Mouse (Mus musculus): ENCODE data around the gene Hmgb1.
A peak's percentile ranks its signal among the peaks of the same experiment; 100 is the strongest.

Hmgb1 gene

DNA sequence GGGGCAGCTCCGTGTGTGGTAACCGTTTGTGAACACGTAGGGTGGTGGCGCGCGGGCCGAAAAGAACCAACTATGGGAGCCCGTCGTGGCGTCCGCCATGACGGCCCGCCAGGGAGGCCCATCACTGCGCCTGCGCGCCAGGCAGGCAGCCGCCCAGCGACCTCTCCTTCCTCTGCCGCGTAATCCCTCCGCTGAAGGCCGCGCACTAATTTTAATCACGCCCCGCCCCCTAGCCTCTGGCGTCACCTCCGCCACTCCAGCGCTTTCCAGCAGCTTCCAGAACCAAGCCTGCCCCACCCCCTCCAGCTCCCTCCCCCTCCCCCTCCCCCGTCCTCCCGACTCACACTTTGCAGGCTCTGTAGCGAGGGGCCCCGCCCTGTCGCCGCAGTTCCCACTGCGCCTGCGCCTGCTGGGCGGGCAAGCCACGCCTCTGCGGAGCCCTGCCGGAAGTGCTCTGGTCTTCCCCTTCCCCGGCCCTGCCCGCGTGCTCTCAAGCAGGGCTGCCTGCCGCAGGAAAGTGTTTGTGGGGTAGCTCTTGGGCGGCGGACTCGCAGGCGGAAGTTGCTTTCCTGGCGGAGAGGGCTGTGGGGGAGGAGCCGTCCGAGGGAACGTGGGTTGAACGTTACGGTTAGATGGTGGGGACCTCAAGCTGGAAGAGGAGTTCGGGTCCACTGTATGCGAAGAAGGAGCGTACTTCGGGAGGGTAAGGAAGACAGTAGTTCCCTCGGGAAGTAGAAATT is at the start of gene Hmgb1, which contains the start of gene Uspl1:
Hmgb1 (minus strand) TSS at position 386 of the 740 bp plus-strand sequence.
Uspl1 (plus strand) TSS at position 247 of the 740 bp plus-strand sequence.
- peak; percentile 99 for DNase-seq (ENCODE audit: low spot score)

DNA sequence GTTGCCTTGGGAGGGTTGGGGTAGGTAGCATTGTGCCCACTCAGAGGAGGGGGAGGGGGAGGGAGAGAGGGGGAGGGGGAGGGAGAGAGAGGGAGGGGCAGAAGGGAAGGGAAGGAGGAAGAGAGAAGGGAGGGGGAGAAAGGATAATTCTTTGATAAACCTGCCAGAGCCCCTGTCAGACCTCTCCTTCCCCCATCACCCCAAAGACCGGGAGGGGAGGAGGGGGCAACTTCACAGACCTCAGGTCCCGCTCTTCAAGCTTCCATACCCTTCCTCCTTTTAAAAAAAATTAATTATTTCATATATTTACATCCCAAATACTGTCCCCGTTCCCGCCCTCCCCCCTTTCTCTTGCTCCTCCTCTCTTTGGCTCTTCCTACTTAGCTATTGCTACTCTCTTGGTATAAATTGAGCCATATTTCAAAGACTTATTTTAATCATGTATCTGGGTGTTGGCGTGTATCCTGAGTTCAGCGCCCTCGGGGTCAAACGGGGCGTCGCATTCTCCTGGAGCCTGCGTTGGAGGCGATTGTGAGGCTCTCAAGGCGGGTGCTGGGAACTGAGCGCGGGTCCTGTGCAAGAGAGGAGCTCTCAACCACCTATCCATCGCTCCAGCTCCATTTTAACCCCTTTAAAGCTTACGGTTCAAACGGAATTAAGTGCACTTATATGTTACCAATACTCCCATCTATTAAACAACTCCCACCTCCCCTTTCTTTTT is 45.5 kb upstream of the Hmgb1 start:
- DNase-seq (ENCODE audit: low spot score), result no peak

DNA sequence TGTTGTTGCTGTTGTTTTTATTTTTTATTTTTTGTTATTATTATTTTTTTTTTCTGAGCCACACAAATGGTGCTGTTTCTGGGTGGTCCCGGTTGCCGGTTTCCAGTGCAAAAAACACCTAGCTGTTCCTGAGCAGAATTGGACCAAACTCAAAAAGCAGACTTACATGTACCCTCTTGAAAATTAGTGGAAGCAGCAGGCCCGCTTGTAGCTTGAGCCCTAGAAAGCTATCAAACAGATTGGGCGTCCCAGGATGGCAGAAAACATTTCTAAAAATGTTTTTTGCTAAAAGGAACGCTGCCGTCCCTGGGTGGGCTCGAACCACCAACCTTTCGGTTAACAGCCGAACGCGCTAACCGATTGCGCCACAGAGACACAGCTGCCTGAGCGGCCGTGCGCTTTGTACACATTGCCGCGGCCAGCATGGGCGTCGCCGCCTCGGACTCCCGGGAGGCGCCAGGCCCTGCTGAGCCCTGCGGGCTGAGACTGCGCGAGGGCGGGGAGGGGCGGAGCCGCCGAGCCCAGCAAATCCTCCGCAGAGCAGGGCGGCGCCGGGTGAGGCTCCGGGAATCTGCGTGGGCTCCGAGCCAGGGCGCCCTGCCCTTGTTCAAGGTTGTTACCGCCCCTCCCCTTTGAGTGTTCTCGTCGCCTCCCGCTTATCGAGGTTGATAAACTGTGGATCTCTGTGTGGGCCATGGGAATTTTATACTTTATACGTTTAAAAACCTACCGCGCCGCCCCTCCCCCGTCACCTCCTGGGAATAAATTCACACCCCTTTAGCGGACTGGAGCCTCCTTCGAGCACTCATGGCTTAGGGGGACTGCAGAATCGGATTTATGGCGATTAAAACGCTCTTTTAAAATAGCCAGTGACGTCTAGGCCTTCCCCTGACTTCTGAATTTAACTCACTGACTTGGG is 44.7 kb upstream of the Hmgb1 start:
- DNase-seq (ENCODE audit: low spot score), result peak; percentile 99

- DNase-seq (ENCODE audit: low spot score), result no peak
Measured at GRCm38 (mm10) chr5:149224666-149225065, 40.4 kb upstream of the Hmgb1 start.

GRCm38 (mm10) chr5:149221355-149221754 is 37.1 kb upstream of the Hmgb1 start:
- no peak for DNase-seq (ENCODE audit: low spot score)

GRCm38 (mm10) chr5:149219493-149219892 is 35.2 kb upstream of the Hmgb1 start:
- no peak for DNase-seq (ENCODE audit: low spot score)

GRCm38 (mm10) chr5:149217524-149218357 is 33.5 kb upstream of the Hmgb1 start:
- no peak for DNase-seq (ENCODE audit: low spot score)

- no peak for DNase-seq (ENCODE audit: low spot score)
Measured at GRCm38 (mm10) chr5:149215540-149215939, 31.3 kb upstream of the Hmgb1 start.

- no peak for DNase-seq (ENCODE audit: low spot score)
Measured at GRCm38 (mm10) chr5:149212806-149213205, 28.5 kb upstream of the Hmgb1 start.

GRCm38 (mm10) chr5:149211041-149211440 is 26.8 kb upstream of the Hmgb1 start:
- DNase-seq (ENCODE audit: low spot score), result no peak

DNA sequence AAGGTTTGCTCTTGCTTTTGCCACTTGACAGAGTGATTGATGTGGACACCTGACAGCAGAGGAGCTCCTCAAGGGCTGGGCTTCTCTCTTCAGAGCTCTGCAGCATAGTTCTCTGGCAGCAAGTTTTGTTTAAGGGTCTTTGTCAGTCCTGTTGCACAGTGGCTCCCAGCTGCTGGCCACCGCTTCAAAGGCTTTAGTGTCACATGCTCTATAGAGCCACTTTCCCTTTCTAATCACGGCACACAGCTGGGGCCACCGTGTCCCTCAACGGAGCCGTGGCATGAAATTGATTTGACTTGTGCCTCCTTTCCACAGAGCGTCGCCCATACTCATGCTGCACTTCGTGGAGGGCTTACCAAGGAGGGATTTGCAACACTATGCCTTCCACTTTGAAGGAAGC is 25.0 kb upstream of the Hmgb1 start:
- peak; percentile 35 for DNase-seq (ENCODE audit: low spot score)

GRCm38 (mm10) chr5:149208776-149209175 is 24.5 kb upstream of the Hmgb1 start:
- no peak for DNase-seq (ENCODE audit: low spot score)

DNA sequence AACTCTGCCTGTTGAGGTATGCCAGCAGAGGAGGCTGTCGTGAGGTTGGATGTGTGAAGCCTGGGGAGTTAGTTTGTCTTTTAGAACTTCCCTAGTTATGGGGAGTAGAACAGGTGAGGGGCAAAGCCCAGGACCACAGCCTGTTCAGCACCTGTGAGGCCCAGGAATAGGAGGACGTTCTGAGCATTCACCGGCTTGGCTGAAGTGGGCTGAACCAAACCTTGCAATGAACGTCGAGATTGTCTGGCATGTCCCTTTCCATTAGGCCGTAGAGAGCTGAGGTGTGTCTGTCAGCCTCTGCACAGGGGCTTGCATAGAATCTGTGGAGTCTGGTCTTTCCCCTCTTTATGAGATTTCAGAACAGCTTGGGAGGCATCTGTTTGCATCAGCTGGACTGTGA is 23.4 kb upstream of the Hmgb1 start:
- no peak for DNase-seq (ENCODE audit: low spot score)

- DNase-seq (ENCODE audit: low spot score), result no peak
Measured at GRCm38 (mm10) chr5:149206286-149206685, 22.0 kb upstream of the Hmgb1 start.

GRCm38 (mm10) chr5:149205265-149205664 is 21.0 kb upstream of the Hmgb1 start:
- no peak for DNase-seq (ENCODE audit: low spot score)

- no peak for DNase-seq (ENCODE audit: low spot score)
Measured at GRCm38 (mm10) chr5:149204822-149205221, 20.5 kb upstream of the Hmgb1 start.

DNA sequence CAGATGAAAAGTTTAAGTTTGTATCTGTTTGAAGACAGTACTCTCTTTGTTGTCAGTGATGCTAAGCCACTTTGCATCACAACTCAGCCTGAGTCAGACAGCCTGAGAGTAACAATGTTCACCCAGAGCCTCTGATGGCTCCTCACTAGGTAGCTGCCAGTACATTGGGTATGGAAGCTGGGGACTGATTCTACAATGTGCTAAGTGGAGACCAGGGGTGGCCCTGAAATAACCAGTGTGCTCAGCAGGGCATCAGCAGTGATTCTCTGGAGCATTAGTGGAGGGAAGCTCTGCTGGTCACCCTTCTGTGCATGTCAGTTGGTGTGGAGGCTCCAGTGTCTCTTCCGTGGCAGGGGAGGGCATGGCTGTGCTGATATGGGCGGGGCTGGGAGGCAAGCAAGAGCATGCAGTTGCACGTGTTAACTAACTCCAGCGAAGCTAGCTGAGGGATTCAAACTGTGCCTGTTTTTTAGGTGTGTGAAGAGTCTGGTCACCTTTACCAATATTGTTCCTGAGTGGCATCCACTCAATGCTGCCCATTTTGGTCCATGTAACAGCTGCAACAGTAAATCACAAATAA is 19.6 kb upstream of the Hmgb1 start:
- no peak for DNase-seq (ENCODE audit: low spot score)

- DNase-seq (ENCODE audit: low spot score), result no peak
Measured at GRCm38 (mm10) chr5:149202941-149203340, 18.7 kb upstream of the Hmgb1 start.

DNA sequence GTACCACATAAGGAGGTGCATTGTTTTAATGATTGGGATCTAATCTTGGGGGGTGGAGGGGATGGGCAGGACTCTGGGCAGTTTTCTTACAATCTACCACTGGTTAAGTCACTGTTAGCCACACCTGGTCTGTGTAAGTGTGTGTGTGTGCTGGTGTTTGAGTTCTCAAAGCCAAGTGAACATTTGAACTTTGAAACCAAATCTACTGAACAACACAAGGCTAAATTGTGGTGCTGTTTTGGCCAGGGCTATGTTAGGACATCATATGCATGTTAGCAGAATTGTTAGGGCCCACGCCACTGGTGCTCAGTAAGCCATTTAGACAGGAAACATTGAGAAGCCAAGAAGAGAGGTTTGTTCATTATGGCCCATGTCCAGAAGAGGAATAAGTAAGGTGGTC is 14.5 kb upstream of the Hmgb1 start:
- no peak for DNase-seq (ENCODE audit: low spot score)

GRCm38 (mm10) chr5:149196611-149197010 is 12.3 kb upstream of the Hmgb1 start:
- no peak for DNase-seq (ENCODE audit: low spot score)

DNA sequence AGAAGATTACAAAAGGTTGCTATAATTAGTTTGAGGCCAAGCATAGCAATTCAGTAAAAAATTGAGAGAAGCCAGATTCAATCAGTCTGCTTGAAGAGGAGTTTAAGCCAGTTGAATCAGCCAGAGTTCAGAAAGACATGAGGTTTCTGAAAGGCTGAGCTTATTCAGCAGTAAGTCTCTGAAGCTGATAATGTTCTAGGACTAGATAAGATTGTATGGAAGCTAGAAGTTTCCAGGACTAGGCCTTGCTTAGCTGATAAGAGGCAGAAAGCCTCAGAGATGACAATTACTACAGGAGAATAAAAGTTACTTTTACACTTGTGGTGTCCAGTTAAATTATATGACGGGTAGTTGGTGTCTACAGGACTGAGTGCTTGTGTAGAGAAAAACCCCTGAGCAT is 5.9 kb upstream of the Hmgb1 start:
- DNase-seq (ENCODE audit: low spot score), result no peak

Data from retina, embryonic 14.5 days (tissue).